Mouse (Mus musculus) spleen, postnatal 4 days (tissue): ENCODE results near the gene Ppme1.

ENCODE experiments used
- DNase-seq, 2 experiments: peaks; one replicate each; pipeline ENCODE4 v3.0.0; 2022; ENCODE audit warnings: low spot score in 2 of 2

The Ppme1 gene

GRCm38 (mm10) chr7:100327514-100327913 is 44.6 kb downstream of the Ppme1 start:
- no peak for DNase-seq

GRCm38 (mm10) chr7:100325482-100325881 is 46.6 kb downstream of the Ppme1 start:
- DNase-seq, result no peak

GRCm38 (mm10) chr7:100323721-100324120 is 48.4 kb downstream of the Ppme1 start:
- DNase-seq, result no peak

- no peak for DNase-seq
Observed at GRCm38 (mm10) chr7:100317534-100317933, 54.6 kb downstream of the Ppme1 start.

- DNase-seq, result no peak
Observed at GRCm38 (mm10) chr7:100316924-100317323, 55.2 kb downstream of the Ppme1 start.

- no peak for DNase-seq
Observed at GRCm38 (mm10) chr7:100312716-100313115, 59.4 kb downstream of the Ppme1 start.

- no peak for DNase-seq
Observed at GRCm38 (mm10) chr7:100310290-100310689, 61.8 kb downstream of the Ppme1 start.

- no peak for DNase-seq
Observed at GRCm38 (mm10) chr7:100309679-100310078, 62.4 kb downstream of the Ppme1 start.

- no peak for DNase-seq
Observed at GRCm38 (mm10) chr7:100309216-100309615, 62.9 kb downstream of the Ppme1 start.

GRCm38 (mm10) chr7:100307872-100308653 is 64.0 kb downstream of the Ppme1 start:
- DNase-seq, result no peak

- no peak for DNase-seq
Observed at GRCm38 (mm10) chr7:100305894-100306293, 66.2 kb downstream of the Ppme1 start.

- no peak for DNase-seq
Observed at GRCm38 (mm10) chr7:100302316-100302715, 69.8 kb downstream of the Ppme1 start.

- DNase-seq, result no peak
Observed at GRCm38 (mm10) chr7:100301390-100301789, 70.7 kb downstream of the Ppme1 start.

- DNase-seq, result no peak
Observed at GRCm38 (mm10) chr7:100298861-100299510, 73.1 kb downstream of the Ppme1 start.

- DNase-seq, result no peak
Observed at GRCm38 (mm10) chr7:100296699-100297098, 75.4 kb downstream of the Ppme1 start.

GRCm38 (mm10) chr7:100295745-100296144 is 76.4 kb downstream of the Ppme1 start:
- no peak for DNase-seq

GRCm38 (mm10) chr7:100293546-100293945 is 78.6 kb downstream of the Ppme1 start:
- DNase-seq, result no peak

- DNase-seq, result no peak
Observed at GRCm38 (mm10) chr7:100288622-100289021, 83.5 kb downstream of the Ppme1 start.

GRCm38 (mm10) chr7:100287748-100288578 is 84.1 kb downstream of the Ppme1 start:
- no peak for DNase-seq

GRCm38 (mm10) chr7:100285383-100285782 is 86.7 kb downstream of the Ppme1 start, which contains the start of gene P4ha3:
P4ha3 (plus strand) TSS chr7:100285520.
- no peak for DNase-seq

GRCm38 (mm10) chr7:100283298-100283697 is 88.8 kb downstream of the Ppme1 start:
- DNase-seq, result no peak

GRCm38 (mm10) chr7:100281596-100281995 is 90.5 kb downstream of the Ppme1 start:
- no peak for DNase-seq
